Mouse (Mus musculus): ENCODE measurements around the gene Iqcg.

Gene Iqcg

DNA sequence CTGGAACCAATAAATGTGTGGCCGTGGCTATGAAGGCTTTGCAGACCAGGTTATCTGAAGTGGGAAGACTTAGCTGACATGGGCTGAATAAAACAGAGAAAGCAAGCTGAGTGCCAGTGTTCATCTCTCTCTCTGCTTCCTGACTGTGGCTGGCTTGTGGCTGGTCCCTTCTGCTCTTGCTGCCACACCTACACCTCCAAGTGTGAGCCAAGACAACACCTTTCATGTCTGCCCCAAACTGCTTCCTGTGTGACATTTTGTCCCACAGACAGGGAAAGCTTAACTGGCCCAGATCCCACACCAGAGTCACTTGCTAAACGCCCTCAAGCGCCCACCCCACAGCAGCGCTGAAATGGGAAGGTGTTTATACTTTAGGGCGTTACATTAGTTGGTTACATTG, 2.9 kb downstream of the Iqcg start:
- DNase-seq (ENCODE audit: low read depth, low spot score) = no peak

DNA sequence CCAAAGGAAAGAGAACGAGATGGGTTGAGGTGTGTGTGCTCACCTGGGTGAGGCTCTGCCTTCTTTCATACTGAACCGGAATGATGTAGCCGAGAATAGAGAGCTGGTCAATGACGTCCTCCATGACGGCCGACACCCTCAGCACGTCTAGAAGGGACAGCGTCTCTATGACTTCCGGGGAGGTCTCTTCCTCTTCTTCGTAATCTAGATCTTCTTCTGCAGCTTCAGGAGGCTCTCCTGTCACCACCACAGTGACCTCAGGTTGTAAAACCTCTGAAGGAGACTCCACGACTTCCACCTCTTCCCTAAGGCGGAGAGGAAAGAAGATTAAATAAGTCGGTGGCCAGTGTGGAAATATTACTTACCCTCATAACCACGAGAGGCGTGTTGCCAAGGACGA, 6.2 kb downstream of the Iqcg start:
- DNase-seq (ENCODE audit: low read depth, low spot score) = no peak

DNA sequence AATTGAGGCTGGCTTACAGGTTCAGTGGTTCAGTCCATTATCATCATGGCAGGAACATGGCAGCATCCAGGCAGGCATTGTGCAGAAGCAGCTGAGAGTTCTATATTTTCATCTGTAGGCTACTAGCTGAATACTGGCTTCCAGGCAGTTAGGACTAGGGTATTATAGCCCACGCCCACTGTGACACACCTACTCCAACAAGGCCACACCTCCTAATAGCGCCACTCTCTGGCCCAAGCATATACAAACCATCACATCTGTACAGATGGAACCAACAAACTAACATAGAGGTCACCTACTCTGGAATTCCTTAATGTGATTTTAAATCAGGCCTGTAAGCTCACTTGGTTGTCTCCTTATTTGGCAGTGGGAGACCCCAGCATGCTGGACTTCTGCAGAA, 7.3 kb downstream of the Iqcg start:
- DNase-seq (ENCODE audit: low read depth, low spot score) = no peak

DNA sequence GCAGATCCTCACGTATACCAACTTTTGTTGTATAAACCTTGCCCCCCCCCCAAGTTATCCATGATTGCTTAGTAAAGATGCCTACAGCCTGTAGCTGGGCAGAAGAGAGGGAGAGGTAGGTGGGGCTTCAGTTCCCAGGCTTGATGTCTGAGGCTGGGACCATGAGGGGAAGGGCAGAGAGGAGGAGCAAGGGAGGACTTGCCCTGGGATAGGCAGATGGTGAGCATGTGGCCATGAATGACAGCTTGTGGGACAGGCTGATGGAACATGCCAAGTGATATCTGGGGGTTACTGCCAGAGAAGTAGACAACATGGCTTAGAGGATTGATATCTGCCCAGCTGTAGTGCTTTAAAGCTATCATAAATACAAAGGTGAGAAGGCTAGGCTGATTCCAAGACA, 8.0 kb downstream of the Iqcg start:
- no peak for DNase-seq (ENCODE audit: low read depth, low spot score)

DNA sequence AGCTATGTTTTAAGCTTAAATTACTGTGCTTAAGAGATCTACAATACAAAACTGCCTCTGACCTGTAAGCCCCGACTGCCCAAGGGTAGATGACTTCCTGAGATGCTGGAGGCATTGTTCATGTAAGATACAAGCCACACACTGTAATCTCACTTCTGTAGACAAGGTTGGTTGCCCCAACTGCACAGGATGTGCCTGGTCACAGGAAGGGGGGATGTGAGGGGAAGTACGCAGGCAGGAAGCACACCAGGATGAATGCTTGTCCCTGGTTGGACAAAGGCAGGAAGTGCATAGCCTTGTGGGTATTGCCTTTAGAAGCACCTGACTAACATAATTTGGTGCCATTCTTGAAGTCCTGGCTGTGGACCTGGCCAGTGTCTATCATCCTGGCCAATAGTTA, 12.8 kb downstream of the Iqcg start:
- DNase-seq (ENCODE audit: low read depth, low spot score) = peak; percentile 40

DNA sequence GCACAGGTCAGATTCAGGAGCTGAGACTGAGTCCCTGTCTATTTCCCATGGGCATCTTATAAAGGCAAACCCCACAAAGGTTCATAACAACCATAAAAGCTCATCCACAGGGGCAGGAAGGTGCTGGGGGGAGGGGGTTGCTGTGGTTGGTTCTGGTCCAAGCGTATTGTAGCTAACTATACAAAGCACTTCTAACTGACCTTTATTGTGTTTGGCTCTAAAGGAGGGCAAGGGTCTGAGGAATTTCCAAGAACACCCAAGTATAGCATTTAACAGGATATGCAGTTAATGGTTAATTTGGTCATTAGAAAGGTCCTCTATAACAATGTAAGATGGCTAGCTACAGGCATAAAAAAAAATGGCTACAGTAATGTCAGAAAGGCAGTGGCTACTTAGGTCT, 13.3 kb downstream of the Iqcg start:
- DNase-seq (ENCODE audit: low read depth, low spot score) = no peak

DNA sequence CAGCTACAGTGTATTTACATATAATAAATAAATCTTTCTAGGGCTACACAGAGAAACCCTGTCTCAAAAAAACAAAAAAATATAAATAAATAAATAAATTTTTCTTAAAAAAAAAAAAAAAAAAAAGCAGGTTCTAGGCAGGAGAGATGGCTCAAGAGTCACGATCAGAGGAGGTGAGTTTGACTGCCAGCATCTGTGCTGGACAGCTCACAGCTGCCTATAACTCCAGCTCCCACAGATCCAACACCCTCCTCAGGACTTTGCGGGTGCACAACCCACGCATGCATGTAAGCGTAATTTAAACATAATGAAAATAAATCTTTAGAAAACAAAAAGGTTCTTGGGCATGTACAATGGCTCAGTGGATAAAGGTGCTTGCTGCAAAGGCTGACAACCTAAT, 20.0 kb downstream of the Iqcg start:
- DNase-seq (ENCODE audit: low read depth, low spot score) = no peak

DNA sequence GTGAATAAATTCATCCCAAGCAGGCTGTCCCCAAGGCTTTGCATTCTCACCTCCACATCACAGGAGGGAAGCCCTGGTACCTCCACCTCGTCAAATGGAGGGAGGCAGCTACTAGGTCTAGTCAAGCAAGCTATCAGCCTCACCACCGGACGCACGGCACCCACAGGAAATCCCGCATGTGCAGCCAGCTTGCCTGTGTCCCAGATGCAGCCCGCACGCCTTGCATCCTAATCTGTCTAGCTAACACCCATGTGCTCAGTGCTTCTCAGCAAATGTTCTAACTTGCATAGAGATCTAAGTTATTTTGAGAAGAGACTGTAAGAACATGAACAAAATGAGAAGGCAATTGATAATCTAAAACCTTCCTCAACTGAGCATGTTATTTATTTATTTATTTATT, 29.7 kb downstream of the Iqcg start:
- no peak for DNase-seq (ENCODE audit: low read depth, low spot score)

DNA sequence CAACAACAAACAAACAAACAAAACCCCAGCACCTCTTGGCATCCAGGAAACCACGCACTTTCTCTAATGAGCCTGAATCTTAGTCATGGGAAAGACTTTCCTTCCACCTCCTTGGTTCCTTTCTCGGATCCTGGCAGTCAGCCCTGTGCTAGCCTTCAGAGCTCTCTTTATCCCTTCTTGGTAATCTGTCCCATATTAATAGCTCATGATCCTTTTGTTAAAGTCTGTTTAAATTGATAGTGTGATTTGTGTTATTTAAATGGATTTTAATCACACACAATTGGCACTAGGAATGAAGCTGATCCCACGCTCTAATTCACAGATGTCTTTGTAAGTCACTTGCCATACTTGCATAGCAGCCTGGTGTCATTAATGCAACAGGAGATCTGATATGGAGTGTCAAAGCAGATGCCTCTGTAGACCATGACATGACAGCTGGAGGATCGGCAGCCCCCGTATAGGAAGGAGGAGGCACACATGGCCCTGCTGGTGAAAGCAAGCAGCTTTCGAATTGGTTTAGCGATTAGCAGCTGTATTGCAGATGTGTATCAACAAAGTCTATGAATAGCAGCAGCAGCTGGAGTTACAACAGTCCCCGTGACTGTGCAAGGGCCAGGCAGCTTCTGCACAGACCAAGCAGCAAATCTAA, 31.4 kb downstream of the Iqcg start:
- DNase-seq (ENCODE audit: low read depth, low spot score) = no peak

DNA sequence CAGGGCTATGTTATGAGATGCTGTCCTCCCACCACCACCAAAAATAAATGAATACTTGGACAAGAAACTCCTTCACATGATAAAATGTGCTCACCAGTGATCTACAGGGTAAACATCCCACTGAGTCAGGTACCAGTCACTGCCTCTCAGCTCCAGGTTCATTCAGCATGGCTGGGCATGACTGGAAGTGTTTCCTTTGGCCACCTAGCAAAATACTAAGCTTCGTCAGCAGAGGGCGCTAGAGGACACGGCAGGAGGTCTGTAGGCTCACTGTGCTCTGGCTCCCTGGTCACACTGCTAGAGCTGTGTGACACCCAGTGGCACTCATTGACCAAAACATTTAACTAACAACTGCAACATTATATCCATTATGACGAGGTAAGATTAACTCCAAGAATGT, 32.3 kb downstream of the Iqcg start:
- DNase-seq (ENCODE audit: low read depth, low spot score) = peak; percentile 90

DNA sequence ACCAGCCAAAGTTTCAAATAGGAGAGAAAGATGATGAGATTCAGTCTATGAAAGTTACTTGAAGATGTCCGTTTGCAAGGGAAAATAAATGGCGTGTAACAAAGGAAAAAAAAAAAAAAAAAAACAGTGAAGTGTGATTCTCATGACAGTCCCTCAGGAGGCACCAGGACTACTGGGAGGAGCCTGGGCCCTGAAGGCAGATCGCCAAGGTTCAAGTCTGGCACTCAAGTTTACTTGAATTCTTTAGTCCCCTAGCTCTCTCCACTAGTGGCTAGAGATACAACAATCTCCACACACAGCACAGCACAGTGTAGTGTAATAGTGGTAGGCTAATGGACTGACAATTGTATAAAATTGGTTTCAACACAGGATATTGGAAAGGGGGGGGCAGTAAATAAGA, 34.6 kb downstream of the Iqcg start:
- DNase-seq (ENCODE audit: low read depth, low spot score) = no peak

DNA sequence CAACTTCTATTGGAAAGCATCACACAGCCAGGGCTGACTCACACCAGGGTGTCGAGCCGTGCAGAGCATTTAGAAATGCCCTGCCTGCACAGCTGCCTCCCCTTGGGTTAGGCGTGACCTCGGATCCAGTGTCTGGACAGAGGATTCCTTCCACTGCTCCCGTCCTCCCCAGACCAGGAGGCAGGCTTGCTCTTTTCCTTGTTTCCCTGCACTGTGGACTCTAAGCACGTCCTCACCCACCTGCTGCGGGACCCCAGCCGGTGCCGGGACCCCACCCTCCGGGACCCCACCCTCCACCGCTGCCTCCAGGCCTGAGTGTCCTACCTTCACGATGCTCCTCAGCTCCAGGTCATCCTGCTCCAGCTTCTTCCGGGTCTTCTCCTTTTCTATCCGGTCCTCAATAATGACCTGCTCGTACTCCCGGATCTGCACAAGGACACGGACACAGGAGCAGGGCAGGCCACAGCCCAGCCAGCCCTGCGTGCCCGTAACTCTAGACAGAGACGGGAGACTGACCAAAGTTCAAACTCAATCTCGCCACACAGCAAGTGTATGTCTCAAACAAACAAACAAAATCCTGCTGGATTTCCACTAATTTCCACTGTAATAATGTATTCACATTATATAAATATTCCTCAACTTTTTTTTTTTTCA, 36.8 kb downstream of the Iqcg start:
- DNase-seq (ENCODE audit: low read depth, low spot score) = no peak

DNA sequence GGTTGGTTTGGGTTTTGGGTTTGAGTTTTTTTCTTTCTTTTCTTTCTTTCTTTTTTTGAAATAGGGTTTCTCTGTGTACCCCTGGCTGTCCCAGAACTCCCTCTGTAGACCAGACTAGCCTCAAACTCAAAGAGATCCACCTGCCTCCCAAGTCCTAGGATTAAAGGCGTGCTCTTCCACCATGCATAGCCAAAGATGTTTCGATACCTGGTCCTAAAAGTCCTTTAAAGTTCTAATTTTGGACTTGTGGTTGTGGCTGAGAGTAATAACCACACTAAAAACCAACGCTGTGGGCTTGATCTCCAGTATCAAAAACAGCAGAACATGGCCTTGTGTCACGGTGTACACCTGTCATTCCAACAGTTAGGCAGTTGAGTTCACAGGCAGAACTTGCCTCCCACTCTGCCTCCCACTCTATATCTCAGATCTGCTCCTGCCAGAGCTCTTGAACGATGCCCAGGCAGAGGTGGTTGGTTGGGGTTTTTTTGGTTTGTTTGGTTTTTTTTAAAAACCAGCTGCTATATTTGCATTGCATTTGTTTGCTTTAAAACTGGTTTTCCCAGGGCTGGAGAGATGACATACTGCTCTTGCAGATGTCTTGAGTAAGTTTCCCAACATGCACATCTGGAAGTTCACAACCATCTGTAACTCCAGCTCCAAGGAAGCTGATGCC, 38.2 kb downstream of the Iqcg start:
- DNase-seq (ENCODE audit: low read depth, low spot score) = no peak

DNA sequence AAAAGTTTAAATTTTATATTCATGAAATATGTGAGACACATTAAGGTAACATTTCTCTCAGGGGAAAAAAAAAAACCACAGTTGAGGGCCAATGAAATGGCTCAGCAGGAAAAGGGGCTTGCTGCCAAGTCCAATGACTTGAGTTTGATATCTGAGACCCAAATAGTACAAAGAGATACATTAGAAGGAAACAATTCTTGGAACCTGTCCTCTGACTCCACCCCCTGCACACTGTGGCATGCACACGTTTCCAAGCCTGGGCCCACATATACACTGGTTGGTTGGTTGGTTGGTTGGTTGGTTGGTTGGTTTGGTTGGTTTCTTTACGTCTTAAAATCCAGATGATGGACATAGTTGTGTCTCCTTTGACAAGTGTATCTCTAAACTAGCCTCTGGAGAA, 40.0 kb downstream of the Iqcg start:
- DNase-seq (ENCODE audit: low read depth, low spot score) = no peak

DNA sequence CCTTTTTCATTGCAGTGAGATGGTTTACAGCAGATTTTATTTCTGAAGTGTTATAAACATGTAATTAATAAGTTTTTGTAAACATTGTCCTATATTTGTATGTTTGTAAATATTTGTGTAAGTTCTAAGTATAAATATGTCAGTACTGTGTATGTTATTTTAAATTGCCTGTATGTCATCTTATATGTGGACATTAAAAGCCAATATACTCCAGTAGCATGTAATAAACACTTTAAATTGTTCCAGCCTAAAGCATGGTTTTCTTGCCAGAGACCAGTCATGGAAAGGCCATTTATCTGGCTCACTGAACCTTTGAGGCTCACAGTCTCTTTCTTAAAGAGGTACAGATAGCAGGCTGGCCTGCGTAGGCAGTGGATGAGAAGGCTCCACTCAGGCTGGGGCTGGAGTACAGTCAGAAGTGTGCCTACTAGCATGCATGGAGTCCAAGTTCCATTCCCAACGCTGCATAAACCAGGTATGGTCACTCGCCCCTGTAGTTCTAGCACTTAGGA, 40.6 kb downstream of the Iqcg start:
- no peak for DNase-seq (ENCODE audit: low read depth, low spot score)

DNA sequence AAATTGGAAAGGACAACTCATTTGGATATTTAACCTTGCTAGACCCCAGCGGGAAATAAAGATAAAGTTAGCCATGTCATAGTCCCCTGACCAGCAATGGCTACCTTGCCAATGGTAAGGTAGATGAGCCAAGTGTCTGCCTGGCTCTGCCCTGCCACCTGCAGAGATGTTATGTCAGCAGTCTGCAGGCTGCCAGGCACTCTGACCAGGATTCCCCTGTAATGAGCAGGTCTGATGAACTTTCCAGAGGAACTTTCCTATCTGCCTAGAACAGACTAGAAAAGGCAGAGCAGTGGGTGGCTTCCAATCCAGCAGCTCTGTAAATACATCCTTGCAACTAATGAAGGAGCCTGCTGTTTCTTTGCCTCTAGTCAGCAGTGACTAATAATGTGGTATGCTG, 41.1 kb downstream of the Iqcg start:
- DNase-seq (ENCODE audit: low read depth, low spot score) = no peak

DNA sequence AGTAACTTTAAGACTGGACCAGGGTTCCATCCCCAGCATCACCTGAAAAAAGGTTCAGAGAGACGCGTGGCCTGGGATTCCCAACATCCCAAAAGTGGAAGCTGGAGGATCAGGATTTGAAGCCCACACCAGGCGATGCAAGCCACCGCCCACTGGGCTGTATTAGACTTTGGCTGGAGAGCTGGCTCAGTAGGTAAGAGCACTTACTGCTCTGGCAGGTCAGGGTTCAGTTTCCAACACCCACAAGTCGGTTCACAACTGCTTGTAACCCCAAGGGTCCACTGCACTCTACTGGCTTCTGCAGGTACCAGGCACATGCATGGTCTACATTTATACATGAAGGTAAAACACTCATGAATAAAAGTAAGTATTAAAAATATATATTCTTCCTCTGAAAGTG, 42.2 kb downstream of the Iqcg start:
- DNase-seq (ENCODE audit: low read depth, low spot score) = no peak

DNA sequence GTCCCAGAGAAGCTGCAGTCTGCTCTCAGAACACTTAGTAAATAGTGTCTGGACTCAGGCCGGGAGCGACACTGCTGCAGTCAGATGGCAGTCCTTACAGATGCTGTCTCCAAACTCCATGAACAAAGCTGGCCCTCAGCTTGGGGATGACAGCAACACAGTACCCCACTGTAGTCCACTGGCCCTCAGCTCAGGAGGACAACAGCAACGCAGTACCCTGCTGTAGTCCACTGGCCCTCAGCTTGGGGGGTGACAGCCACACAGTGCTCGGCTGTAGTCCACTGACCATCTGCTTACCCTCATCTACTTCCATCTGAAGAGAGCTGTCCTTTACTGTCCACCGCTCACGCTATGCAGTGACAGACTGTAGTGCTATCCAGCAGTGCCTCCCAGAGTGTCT, 45.9 kb downstream of the Iqcg start:
- DNase-seq (ENCODE audit: low read depth, low spot score) = no peak

DNA sequence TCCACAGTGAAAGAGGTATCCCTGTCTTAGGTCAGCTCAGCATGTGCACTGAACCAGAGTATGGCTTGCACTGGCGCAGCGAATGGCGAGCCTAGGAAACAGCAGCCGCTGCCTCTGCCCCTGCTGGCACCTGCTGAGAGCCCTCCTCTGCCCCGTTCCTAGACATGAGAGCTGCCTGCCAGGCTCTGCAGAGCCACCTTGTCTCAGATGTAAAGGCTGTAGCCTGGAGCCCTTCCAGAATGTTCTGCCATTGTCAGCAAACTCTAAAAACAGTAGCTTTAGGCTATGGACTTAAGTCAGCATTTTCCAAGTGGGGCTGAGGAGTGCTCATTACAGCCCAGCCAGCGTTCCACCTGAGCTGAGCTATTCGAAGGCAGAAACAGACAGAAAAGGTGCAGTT, 48.6 kb downstream of the Iqcg start:
- no peak for DNase-seq (ENCODE audit: low read depth, low spot score)

DNA sequence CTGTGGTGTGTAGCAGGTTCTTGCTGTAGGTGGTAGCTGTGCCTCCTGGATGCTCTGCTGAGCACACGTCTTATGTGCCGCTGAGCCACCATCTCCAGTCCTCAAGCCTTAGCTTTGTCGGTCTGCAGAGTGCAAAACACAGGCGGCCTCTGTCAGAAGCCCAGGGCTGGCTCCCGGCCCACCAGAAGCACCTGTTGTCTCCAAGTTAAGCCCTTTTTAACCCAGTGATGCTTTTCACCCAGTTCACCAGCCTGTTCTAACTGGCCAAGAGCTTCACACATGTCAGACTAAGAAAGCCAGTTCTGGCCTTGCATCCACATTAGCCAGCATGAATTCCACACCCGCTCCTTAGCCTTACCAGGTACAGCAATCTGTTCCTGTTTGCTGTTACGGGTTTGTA, 49.1 kb downstream of the Iqcg start:
- DNase-seq (ENCODE audit: low read depth, low spot score) = no peak

DNA sequence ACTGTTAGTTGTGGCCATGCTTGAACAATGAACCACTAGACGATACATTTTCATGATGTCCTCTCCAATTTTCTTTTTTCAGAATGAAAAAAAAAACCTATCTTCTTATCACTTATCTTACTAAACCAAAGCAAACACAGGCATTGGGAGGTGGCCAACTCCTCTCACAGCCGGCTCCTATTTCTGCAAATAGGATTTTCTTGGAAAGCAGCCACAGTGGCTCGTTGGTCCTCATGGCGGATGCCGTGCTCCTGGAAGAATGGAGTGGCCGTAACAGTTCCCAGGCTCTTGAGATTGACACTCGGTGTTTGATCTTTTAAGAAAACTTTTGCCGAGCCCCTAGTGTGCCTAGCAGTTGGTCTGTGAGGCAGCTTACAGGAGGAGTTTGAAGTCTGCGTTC, 50.8 kb downstream of the Iqcg start:
- DNase-seq (ENCODE audit: low read depth, low spot score) = no peak

DNA sequence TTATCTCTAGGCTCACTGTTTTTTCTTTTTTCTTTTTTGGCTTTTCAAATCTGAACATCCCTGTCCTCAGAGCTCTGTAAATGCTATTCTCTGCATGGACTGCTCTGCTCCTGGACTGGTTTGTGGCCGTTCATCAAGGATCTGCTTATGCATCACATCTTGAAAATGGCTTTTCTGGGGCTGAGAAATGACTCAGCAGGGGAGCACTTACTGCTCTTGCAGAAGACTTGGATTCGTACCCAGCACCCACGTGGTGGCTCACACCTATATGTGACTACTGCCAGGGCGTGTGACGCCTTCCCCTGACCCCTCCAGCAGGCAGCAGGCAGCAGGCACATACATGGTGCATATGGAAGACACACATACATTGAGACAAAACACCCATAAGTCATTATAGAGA, 63.9 kb downstream of the Iqcg start:
- no peak for DNase-seq (ENCODE audit: low read depth, low spot score)

DNA sequence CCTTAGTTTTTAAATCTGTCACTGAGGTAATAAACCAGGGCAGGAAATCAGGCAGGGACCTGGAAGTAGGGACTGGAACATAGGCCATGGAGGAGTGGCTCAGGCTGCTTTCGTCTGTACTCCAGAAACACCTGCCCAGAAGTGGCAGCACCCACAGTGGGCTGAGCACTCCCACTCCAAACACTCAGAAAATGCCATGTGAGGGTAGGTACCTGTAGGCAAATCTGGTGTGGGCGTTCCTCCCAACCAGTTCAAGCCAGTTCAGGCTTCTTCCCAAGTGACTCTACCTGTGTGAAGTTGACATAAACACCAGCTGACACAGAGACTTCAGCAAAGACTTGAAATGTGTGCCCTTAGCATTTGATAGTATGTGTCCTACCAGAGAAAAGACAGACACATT, 71.4 kb downstream of the Iqcg start:
- DNase-seq (ENCODE audit: low read depth, low spot score) = no peak
